27 mouse cellular contexts compared by ENCODE assay signal in genomic region chr10:58395723-58396122, GRCm38 (mm10). TPM values are rescaled to one million over a fixed set of nuclear protein-coding genes. Genes with fewer than 3 reads are reported as not detected.
DNase-seq lines count a peak whose midpoint lies in the region; ATAC-seq and TF ChIP-seq lines count a peak whose summit lies in the region.
"Had no signal": no experiment of that assay in that cellular context is flagged by ENCODE, and none has a peak within 500 bp of the region (broad histone marks: within the 10 kb centered on the region; RNA-seq: fewer than 3 reads in every experiment).

No protein-coding gene starts in this region.

- peaks cover 59% of the 10 kb centered on the region for H3K4me1 ChIP-seq in heart, embryonic 12.5 days (replicated peaks)
- H3K4me1 ChIP-seq in lung, embryonic 14.5 days (ENCODE audit: insufficient read depth): peaks cover 23% of the 10 kb centered on the region; the same call in 1 of the 2 replicates
- no peaks in the 10 kb centered on the region for H3K4me1 ChIP-seq in testis, adult 2 months (ENCODE audit: control insufficient read depth, insufficient read depth, low read length)
- H3K4me1 ChIP-seq: forebrain, embryonic 10.5 days; limb, embryonic 13.5 days had no signal

- H3K9ac ChIP-seq in heart, embryonic 12.5 days: peak overlapping the region; percentile 67; the same call in 1 of the 2 replicates
- no peak overlapping the region for H3K9ac ChIP-seq in lung, embryonic 14.5 days
- H3K9ac ChIP-seq: intestine, embryonic 15.5 days; limb, embryonic 13.5 days; liver, embryonic 12.5 days; neural tube, embryonic 15.5 days had no signal

- peak overlapping the region; percentile 64 for H3K4me2 ChIP-seq in heart, embryonic 12.5 days
- H3K4me2 ChIP-seq in lung, embryonic 14.5 days: peak overlapping the region; percentile 36; the same call in 1 of the 2 replicates
- H3K4me2 ChIP-seq: intestine, embryonic 15.5 days; limb, embryonic 13.5 days; liver, embryonic 12.5 days; neural tube, embryonic 15.5 days had no signal

- no peak for ATAC-seq in heart, embryonic 12.5 days (ENCODE audit: insufficient number of reproducible peaks, low FRiP score)
- peak; percentile 40; the same call in 1 of the 2 replicates for ATAC-seq in lung, embryonic 14.5 days (ENCODE audit: insufficient read depth)
- ATAC-seq: hindbrain, embryonic 16.5 days; intestine, embryonic 15.5 days; liver, embryonic 12.5 days had no signal

- no peaks in the 10 kb centered on the region for H3K9me3 ChIP-seq in heart, embryonic 12.5 days (replicated peaks)
- no peaks in the 10 kb centered on the region for H3K9me3 ChIP-seq in lung, embryonic 14.5 days (ENCODE audit: low read depth, low read length)
- H3K9me3 ChIP-seq: forebrain, embryonic 10.5 days; hindbrain, embryonic 10.5 days; intestine, embryonic 15.5 days; limb, embryonic 13.5 days; liver, embryonic 12.5 days; neural tube, embryonic 15.5 days had no signal

- no peak for TF ChIP-seq CTCF in lung, embryonic 14.5 days (IDR thresholded peaks at IDR 0.05; ENCODE audit: low read depth)
- TF ChIP-seq CTCF in testis, adult 2 months (IDR thresholded peaks at IDR 0.05; ENCODE audit: control insufficient read depth, insufficient read depth, insufficient replicate concordance, low read depth, low read length): no peak

- WGBS in heart, embryonic 12.5 days: 56% methylated on average over 2 of the region's 2 CpGs
- WGBS in lung, embryonic 14.5 days: 53% methylated on average over 2 of the region's 2 CpGs

- H3K27ac ChIP-seq in heart, embryonic 12.5 days (ENCODE audit: poor library complexity, severe bottlenecking): peak overlapping the region; percentile 95
- peak overlapping the region; percentile 65 for H3K27ac ChIP-seq in lung, embryonic 14.5 days (ENCODE audit: low read depth)
- H3K27ac ChIP-seq in testis, adult 2 months (ENCODE audit: control insufficient read depth, insufficient read depth, low read depth, low read length): 0 out of 2 replicates have a peak overlapping the region, but pooled peaks have one; percentile 2
- H3K27ac ChIP-seq: forebrain, embryonic 10.5 days; hindbrain, embryonic 10.5 days; intestine, embryonic 15.5 days; limb, embryonic 13.5 days; liver, embryonic 12.5 days; macrophage; neural tube, embryonic 15.5 days had no signal

- H3K36me3 ChIP-seq in heart, embryonic 12.5 days: peaks cover 12% of the 10 kb centered on the region
- peaks cover 9% of the 10 kb centered on the region for H3K36me3 ChIP-seq in lung, embryonic 14.5 days (ENCODE audit: insufficient read depth)
- H3K36me3 ChIP-seq in testis, adult 2 months (ENCODE audit: control insufficient read depth, insufficient read depth, low read length): 0 out of 2 replicates have a peak, but pooled peaks cover 3% of the 10 kb centered on the region
- H3K36me3 ChIP-seq: neural tube, embryonic 15.5 days had no signal

- peak; percentile 12 for DNase-seq in cerebellum, adult 9-10 months
- no peak for DNase-seq in cerebellum, adult 8-10 months
- DNase-seq in heart, adult 8-10 months (ENCODE audit: low spot score): no peak
- DNase-seq in lung, embryonic 14.5 days: peak; percentile 36
- DNase-seq in lung, adult 18-20 months: no peak
- no peak for DNase-seq in testis, postnatal 14 days (ENCODE audit: low spot score)
- DNase-seq: adrenal gland, postnatal 10 days; cerebellum, postnatal 10 days; gastrocnemius, postnatal 25 days; kidney, adult 8-10 months; kidney, postnatal 14 days; layer of hippocampus, postnatal 36 days; right cerebral cortex, adult 18-20 months; right cerebral cortex, postnatal 4 days; thymus, adult 2 months; thymus, postnatal 4 days had no signal

- TF ChIP-seq POLR2A in testis, adult 2 months (IDR thresholded peaks at IDR 0.05; ENCODE audit: control insufficient read depth, low read depth, low read length): no peak

- peak overlapping the region; percentile 35 for H3K4me3 ChIP-seq in heart, embryonic 12.5 days
- H3K4me3 ChIP-seq in lung, embryonic 14.5 days (ENCODE audit: low read depth, low read length): no peak overlapping the region
- H3K4me3 ChIP-seq in testis, adult 2 months (ENCODE audit: control insufficient read depth, low read depth, low read length): no peak overlapping the region
- H3K4me3 ChIP-seq: forebrain, embryonic 10.5 days; hindbrain, embryonic 10.5 days; intestine, embryonic 15.5 days; layer of hippocampus, adult 2 months; limb, embryonic 13.5 days; liver, embryonic 12.5 days; neural tube, embryonic 15.5 days had no signal

- no peaks in the 10 kb centered on the region for H3K27me3 ChIP-seq in heart, embryonic 12.5 days (replicated peaks)
- H3K27me3 ChIP-seq in lung, embryonic 14.5 days (ENCODE audit: insufficient read depth, low read length): no peaks in the 10 kb centered on the region
- H3K27me3 ChIP-seq in testis, adult 2 months (ENCODE audit: control insufficient read depth, insufficient read depth, low read length): no peaks in the 10 kb centered on the region
- H3K27me3 ChIP-seq: intestine, embryonic 15.5 days; limb, embryonic 13.5 days; liver, embryonic 12.5 days; neural tube, embryonic 15.5 days had no signal

RNA-seq across cellular contexts. Expression of gene Ranbp2, which starts 51.0 kb away (rescaled TPM):
- polyA plus RNA-seq in heart, embryonic 12.5 days (2016; fragmentation: Nextera tagmentation; extraction: Ambion mirVana): 25.6 and 25.8 TPM in 2 replicates
- 10 to 100 TPM; 49.8 to 53.3 (median 51.2) TPM for total RNA-seq in heart, adult 8-10 months (2022)
- 40.8 and 41.8 TPM in 2 replicates for polyA plus RNA-seq in lung, embryonic 14.5 days (2014; fragmentation: Nextera tagmentation; extraction: Ambion mirVana)
- polyA plus RNA-seq in testis, adult 2 months (2012; rRNA removed): 5.1 and 6.8 TPM in 2 replicates

Comparison
In these comparisons a context has a peak if more than half of its experiments do, and no peak if none do; other contexts are left out.
1. DNase-seq: peak in cerebellum, adult 9-10 months (single experiment) and lung, embryonic 14.5 days (single experiment); none in cerebellum, adult 8-10 months (single experiment), heart, adult 8-10 months (single experiment), lung, adult 18-20 months (0 of 2) and testis, postnatal 14 days (single experiment).
2. H3K27ac ChIP-seq: peak in every context shown above with its lines; median percentile 95 in heart, embryonic 12.5 days; 65 in lung, embryonic 14.5 days; 2 in testis, adult 2 months.